In genomic region chr10:3863411-3864195, GRCm38 (mm10) we compare ENCODE assay signal across 9 mouse cellular contexts.
DNase-seq lines count a peak whose midpoint lies in the region; ATAC-seq and TF ChIP-seq lines count a peak whose summit lies in the region.
"Had no signal": no experiment of that assay in that cellular context is flagged by ENCODE, and none has a peak within 500 bp of the region (broad histone marks: within the 10 kb centered on the region; RNA-seq: fewer than 3 reads in every experiment).

No protein-coding gene starts in this region.

- WGBS in limb, embryonic 11.5 days, result 35% methylated on average over 12 of the region's 12 CpGs
- 42% methylated on average over 12 of the region's 12 CpGs for WGBS in limb, embryonic 10.5 days
- 8% methylated on average over 12 of the region's 12 CpGs for WGBS in embryonic facial prominence, embryonic 14.5 days
- 18% methylated on average over 12 of the region's 12 CpGs for WGBS in intestine, postnatal 0 days
- 25% methylated on average over 12 of the region's 12 CpGs for WGBS in stomach, embryonic 15.5 days

- no peaks in the 10 kb centered on the region for H3K9me3 ChIP-seq in limb, embryonic 11.5 days (ENCODE audit: control insufficient read depth, low read length)
- H3K9me3 ChIP-seq in limb, embryonic 10.5 days (replicated peaks), result no peaks in the 10 kb centered on the region
- no peaks in the 10 kb centered on the region for H3K9me3 ChIP-seq in embryonic facial prominence, embryonic 14.5 days (ENCODE audit: control insufficient read depth, low read length)
- 0 out of 2 replicates have a peak, but pooled peaks cover 3% of the 10 kb centered on the region for H3K9me3 ChIP-seq in intestine, postnatal 0 days (ENCODE audit: control insufficient read depth)
- no peaks in the 10 kb centered on the region for H3K9me3 ChIP-seq in stomach, embryonic 15.5 days

- no peak for ATAC-seq in limb, embryonic 11.5 days (ENCODE audit: insufficient number of reproducible peaks, low FRiP score, low TSS enrichment, low read depth)
- peak; percentile 82 for ATAC-seq in embryonic facial prominence, embryonic 14.5 days (ENCODE audit: low read depth)
- peak; percentile 36 for ATAC-seq in intestine, postnatal 0 days
- peak; percentile 81 for ATAC-seq in stomach, embryonic 15.5 days (ENCODE audit: insufficient read depth, low FRiP score, low read depth)

- peaks cover 8% of the 10 kb centered on the region; the same call in 1 of the 2 replicates for H3K4me1 ChIP-seq in limb, embryonic 11.5 days (ENCODE audit: control insufficient read depth, insufficient read depth, low read length)
- peaks cover 12% of the 10 kb centered on the region; the same call in 1 of the 2 replicates for H3K4me1 ChIP-seq in limb, embryonic 10.5 days
- H3K4me1 ChIP-seq in embryonic facial prominence, embryonic 14.5 days (ENCODE audit: control insufficient read depth, insufficient read depth, low read length), result peaks cover 36% of the 10 kb centered on the region
- no peaks in the 10 kb centered on the region for H3K4me1 ChIP-seq in intestine, postnatal 0 days (replicated peaks; ENCODE audit: control insufficient read depth, insufficient read depth, low read length)
- peaks cover 9% of the 10 kb centered on the region; the same call in 1 of the 2 replicates for H3K4me1 ChIP-seq in stomach, embryonic 15.5 days

- H3K9ac ChIP-seq in limb, embryonic 11.5 days (ENCODE audit: low read length), result no peak overlapping the region
- peak overlapping the region; percentile 48 for H3K9ac ChIP-seq in embryonic facial prominence, embryonic 14.5 days (ENCODE audit: low read depth, low read length)
- no peak overlapping the region for H3K9ac ChIP-seq in intestine, postnatal 0 days (ENCODE audit: low read depth, low read length)
- no peak overlapping the region for H3K9ac ChIP-seq in stomach, embryonic 15.5 days

- TF ChIP-seq CTCF in intestine, postnatal 0 days (IDR thresholded peaks at IDR 0.05; ENCODE audit: low read depth), result no peak

- no peaks in the 10 kb centered on the region for H3K27me3 ChIP-seq in limb, embryonic 11.5 days (ENCODE audit: control insufficient read depth, insufficient read depth, low read length)
- H3K27me3 ChIP-seq in limb, embryonic 10.5 days (ENCODE audit: low read depth, poor library complexity, severe bottlenecking), result no peaks in the 10 kb centered on the region
- no peaks in the 10 kb centered on the region for H3K27me3 ChIP-seq in embryonic facial prominence, embryonic 14.5 days (replicated peaks; ENCODE audit: control insufficient read depth, insufficient read depth, low read length)
- H3K27me3 ChIP-seq in intestine, postnatal 0 days (replicated peaks; ENCODE audit: control insufficient read depth, insufficient read depth, low read length), result no peaks in the 10 kb centered on the region
- no peaks in the 10 kb centered on the region for H3K27me3 ChIP-seq in stomach, embryonic 15.5 days (replicated peaks)

- no peak overlapping the region for H3K4me3 ChIP-seq in limb, embryonic 11.5 days (ENCODE audit: low read depth, low read length)
- H3K4me3 ChIP-seq in limb, embryonic 10.5 days, result no peak overlapping the region
- H3K4me3 ChIP-seq in embryonic facial prominence, embryonic 14.5 days (ENCODE audit: low read depth, low read length), result peak overlapping the region; percentile 24
- H3K4me3 ChIP-seq in intestine, postnatal 0 days (ENCODE audit: low read depth, low read length), result no peak overlapping the region
- peak overlapping the region; percentile 30 for H3K4me3 ChIP-seq in stomach, embryonic 15.5 days (replicated peaks)

- H3K36me3 ChIP-seq in limb, embryonic 11.5 days (ENCODE audit: control insufficient read depth, insufficient read depth, low read length), result no peaks in the 10 kb centered on the region
- no peaks in the 10 kb centered on the region for H3K36me3 ChIP-seq in limb, embryonic 10.5 days
- no peaks in the 10 kb centered on the region for H3K36me3 ChIP-seq in embryonic facial prominence, embryonic 14.5 days (ENCODE audit: control insufficient read depth, insufficient read depth, low read length)
- no peaks in the 10 kb centered on the region for H3K36me3 ChIP-seq in intestine, postnatal 0 days (ENCODE audit: control insufficient read depth, insufficient read depth)
- no peaks in the 10 kb centered on the region for H3K36me3 ChIP-seq in stomach, embryonic 15.5 days

- peak; percentile 37 for DNase-seq in limb, embryonic 11.5 days (ENCODE audit: low spot score)
- no peak for DNase-seq in limb, embryonic 10.5 days (ENCODE audit: low spot score)
- DNase-seq in embryonic facial prominence, embryonic 14.5 days (ENCODE audit: low spot score), result peak; percentile 91
- no peak for DNase-seq in spleen, postnatal 10 days (ENCODE audit: low spot score in 2 of 2)
- DNase-seq in heart, adult 11 months, result no peak
- no peak for DNase-seq in adrenal gland, postnatal 14 days
- DNase-seq: right cerebral cortex, postnatal 25 days had no signal

- H3K27ac ChIP-seq in limb, embryonic 11.5 days (replicated peaks; ENCODE audit: low read depth, low read length), result no peak overlapping the region; the same call in 1 of the 2 replicates
- H3K27ac ChIP-seq in limb, embryonic 10.5 days, result no peak overlapping the region
- peak overlapping the region; percentile 86 for H3K27ac ChIP-seq in embryonic facial prominence, embryonic 14.5 days (replicated peaks; ENCODE audit: low read depth, low read length)
- no peak overlapping the region for H3K27ac ChIP-seq in intestine, postnatal 0 days (ENCODE audit: low read depth, low read length)
- peak overlapping the region; percentile 76 for H3K27ac ChIP-seq in stomach, embryonic 15.5 days

- peak overlapping the region; percentile 16; the same call in 1 of the 2 replicates for H3K4me2 ChIP-seq in limb, embryonic 11.5 days (ENCODE audit: low read depth, severe bottlenecking)
- H3K4me2 ChIP-seq in embryonic facial prominence, embryonic 14.5 days (ENCODE audit: low read depth, low read length), result peak overlapping the region; percentile 54
- no peak overlapping the region; the same call in 1 of the 2 replicates for H3K4me2 ChIP-seq in intestine, postnatal 0 days (replicated peaks; ENCODE audit: low read depth)
- H3K4me2 ChIP-seq in stomach, embryonic 15.5 days, result peak overlapping the region; percentile 45

Comparison
In these comparisons a context has a peak if more than half of its experiments do, and no peak if none do; other contexts are left out.
1. DNase-seq: peak in limb, embryonic 11.5 days (single experiment) and embryonic facial prominence, embryonic 14.5 days (single experiment); none in limb, embryonic 10.5 days (single experiment), spleen, postnatal 10 days (0 of 2), heart, adult 11 months (single experiment) and adrenal gland, postnatal 14 days (single experiment).
2. H3K27ac ChIP-seq: peak in embryonic facial prominence, embryonic 14.5 days (single experiment) and stomach, embryonic 15.5 days (single experiment); none in limb, embryonic 11.5 days (single experiment), limb, embryonic 10.5 days (single experiment) and intestine, postnatal 0 days (single experiment).
3. H3K4me3 ChIP-seq: peak in embryonic facial prominence, embryonic 14.5 days (single experiment) and stomach, embryonic 15.5 days (single experiment); none in limb, embryonic 11.5 days (single experiment), limb, embryonic 10.5 days (single experiment) and intestine, postnatal 0 days (single experiment).